In the genomic region with DNA sequence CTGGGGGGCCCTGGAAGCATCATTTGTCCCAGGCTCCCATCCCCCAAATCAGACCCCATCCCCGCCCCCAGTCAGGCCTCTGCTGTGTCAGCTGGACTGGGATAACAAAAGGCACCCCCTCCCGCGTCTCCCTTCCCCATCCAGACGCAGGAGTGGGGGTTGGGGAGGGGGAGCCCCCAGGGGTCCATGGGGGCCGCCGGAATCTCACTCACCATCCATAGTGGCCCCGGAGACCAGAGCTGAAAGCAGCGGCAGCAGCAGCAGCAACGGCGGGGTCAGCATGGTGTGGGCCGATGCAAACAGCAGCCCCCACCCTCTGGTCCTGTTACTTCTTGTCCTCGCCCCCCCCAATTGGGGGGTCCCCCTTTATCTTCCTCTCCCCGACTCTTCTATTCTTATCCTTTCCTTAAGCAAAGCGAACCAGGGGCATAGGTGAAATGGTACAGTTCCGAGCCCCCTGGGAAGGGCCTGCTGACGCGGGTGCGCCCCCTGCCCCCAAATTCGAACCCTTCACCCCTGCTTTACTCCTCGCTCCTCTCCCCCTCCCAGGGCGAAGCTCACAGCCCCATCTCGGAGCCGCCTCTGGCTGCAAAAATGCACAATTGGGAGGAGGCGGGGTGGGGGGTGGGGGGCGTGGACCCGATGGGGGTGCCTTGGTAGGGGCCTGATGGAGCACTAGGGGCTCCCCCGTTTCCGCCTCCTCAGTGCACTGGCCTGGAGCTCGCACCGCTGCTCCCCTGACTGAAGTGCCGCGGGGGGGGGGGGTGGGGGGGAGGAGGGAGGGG, we compare ENCODE assay signal across 8 mouse cellular contexts. TPM values are rescaled to one million over a fixed set of nuclear protein-coding genes. Genes with fewer than 3 reads are reported as not detected.
DNase-seq lines count a peak whose midpoint lies in the region; ATAC-seq and TF ChIP-seq lines count a peak whose summit lies in the region.

A gene (minus strand): TSS at position 743 of the 785 bp plus-strand sequence.

- H3K27me3 ChIP-seq in kidney, adult 2 months (replicated peaks; ENCODE audit: control insufficient read depth, insufficient read depth, low read length) = no peaks in the 10 kb centered on the region
- no peaks in the 10 kb centered on the region for H3K27me3 ChIP-seq in heart, embryonic 16.5 days (ENCODE audit: control insufficient read depth, insufficient read depth, low read length)

- H3K4me2 ChIP-seq in heart, embryonic 16.5 days (ENCODE audit: low read depth, low read length) = peak within 1 kb of the TSS; percentile 78

- no peak for TF ChIP-seq POLR2A in kidney, adult 2 months (IDR thresholded peaks at IDR 0.05; ENCODE audit: low read depth, low read length)
- peak; percentile 76 for TF ChIP-seq POLR2A in embryonic fibroblast, embryonic 13.5 days (IDR thresholded peaks at IDR 0.05; ENCODE audit: low read depth, low read length)

- peak within 1 kb of the TSS; percentile 94 for H3K27ac ChIP-seq in kidney, adult 2 months (ENCODE audit: insufficient read depth, low read depth, low read length)
- H3K27ac ChIP-seq in embryonic fibroblast, embryonic 13.5 days (ENCODE audit: insufficient read depth, low read length) = peak within 1 kb of the TSS; percentile 99
- peak within 1 kb of the TSS; percentile 82 for H3K27ac ChIP-seq in heart, embryonic 16.5 days (ENCODE audit: low read length)

- no peaks in the 10 kb centered on the region; the same call in 1 of the 2 replicates for H3K4me1 ChIP-seq in kidney, adult 2 months (ENCODE audit: control insufficient read depth, insufficient read depth, low read length)
- H3K4me1 ChIP-seq in embryonic fibroblast, embryonic 13.5 days (ENCODE audit: control insufficient read depth, insufficient read depth, low read length) = peaks cover 11% of the 10 kb centered on the region
- H3K4me1 ChIP-seq in heart, embryonic 16.5 days (ENCODE audit: control insufficient read depth, insufficient read depth, low read length) = peaks cover 25% of the 10 kb centered on the region

- H3K4me3 ChIP-seq in kidney, adult 2 months (ENCODE audit: insufficient read depth, low read depth, low read length) = peak within 1 kb of the TSS; percentile 75
- H3K4me3 ChIP-seq in embryonic fibroblast, embryonic 13.5 days (ENCODE audit: insufficient read depth, low read length) = peak within 1 kb of the TSS; percentile 81
- peak within 1 kb of the TSS; percentile 62 for H3K4me3 ChIP-seq in heart, embryonic 16.5 days (ENCODE audit: low read length)

- ATAC-seq in heart, embryonic 16.5 days (replicated peaks; ENCODE audit: extremely low read depth, insufficient read depth, low FRiP score) = peak; percentile 24
- 0 out of 2 replicates have a peak, but pooled peaks have one; percentile 1 for ATAC-seq in megakaryocyte, adult 5-6 weeks (ENCODE audit: poor library complexity, severe bottlenecking)

- H3K9ac ChIP-seq in heart, embryonic 16.5 days (ENCODE audit: low read length) = peak within 1 kb of the TSS; percentile 77

- WGBS in kidney, adult 2 months = 4% methylated on average over 28 of the region's 32 CpGs
- 3% methylated on average over 30 of the region's 32 CpGs for WGBS in heart, embryonic 16.5 days

- H3K36me3 ChIP-seq in kidney, adult 2 months (ENCODE audit: control insufficient read depth, insufficient read depth, low read length) = no peaks in the 10 kb centered on the region
- H3K36me3 ChIP-seq in heart, embryonic 16.5 days (ENCODE audit: control insufficient read depth, insufficient read depth) = no peaks in the 10 kb centered on the region

- no peaks in the 10 kb centered on the region; the same call in 1 of the 2 replicates for H3K9me3 ChIP-seq in heart, embryonic 16.5 days (replicated peaks; ENCODE audit: control insufficient read depth, low read length)

- DNase-seq in kidney, adult 2 months = no peak
- no peak for DNase-seq in kidney, adult 8-10 months
- peak; percentile 65 for DNase-seq in adrenal gland, adult 2 months
- peak; percentile 59 to 70 for DNase-seq in layer of hippocampus, postnatal 10 days (ENCODE audit: low spot score in 2 of 2)
- peak; percentile 32 for DNase-seq in thymus, postnatal 14 days

- TF ChIP-seq CTCF in kidney, adult 2 months (conservative IDR thresholded peaks at IDR 0.05; ENCODE audit: insufficient read depth, insufficient read length, low read depth, low read length) = no peak
- TF ChIP-seq CTCF in embryonic fibroblast, embryonic 13.5 days (IDR thresholded peaks at IDR 0.05; ENCODE audit: borderline replicate concordance, insufficient read depth, low read length) = no peak

RNA-seq across cellular contexts. Expression of the gene that starts here (rescaled TPM):
- 55.3 and 57.8 TPM in 2 replicates for polyA plus RNA-seq in kidney, adult 2 months (2012; rRNA removed)
- total RNA-seq in adrenal gland, adult 2 months (2021) = 100 to 1,000 TPM; 138 to 196 TPM
- 197 and 201 TPM in 2 replicates for polyA plus RNA-seq in adrenal gland, adult 2 months (2012; rRNA removed)
- 387 and 453 TPM in 2 replicates for polyA plus RNA-seq in embryonic fibroblast, embryonic 13.5 days (2011; ENCODE audit: insufficient read length, low read depth, missing spikeins)
- polyA plus RNA-seq in heart, embryonic 16.5 days (2015; fragmentation: Nextera tagmentation; extraction: Ambion mirVana) = 33.4 and 34.4 TPM in 2 replicates
- total RNA-seq in layer of hippocampus, postnatal 10 days (2021) = 100 to 1,000 TPM; 263 to 291 TPM
- total RNA-seq in megakaryocyte, adult 5-6 weeks (2015) = 85.5 and 104 TPM in 2 replicates
- total RNA-seq in megakaryocyte, adult 5-6 weeks (2017) = 62.4 and 72.2 TPM in 2 replicates

Comparison
In these comparisons a context has a peak if more than half of its experiments do, and no peak if none do; other contexts are left out.
1. DNase-seq: peak in adrenal gland, adult 2 months (single experiment), layer of hippocampus, postnatal 10 days (2 of 2) and thymus, postnatal 14 days (single experiment); none in kidney, adult 2 months (single experiment) and kidney, adult 8-10 months (0 of 2).
2. Peak in every context shown above with its lines, with median percentiles within 50 percentile points of each other: H3K27ac ChIP-seq and H3K4me3 ChIP-seq.